Mouse (Mus musculus): ENCODE results near the gene Apba3.

The Apba3 gene

DNA sequence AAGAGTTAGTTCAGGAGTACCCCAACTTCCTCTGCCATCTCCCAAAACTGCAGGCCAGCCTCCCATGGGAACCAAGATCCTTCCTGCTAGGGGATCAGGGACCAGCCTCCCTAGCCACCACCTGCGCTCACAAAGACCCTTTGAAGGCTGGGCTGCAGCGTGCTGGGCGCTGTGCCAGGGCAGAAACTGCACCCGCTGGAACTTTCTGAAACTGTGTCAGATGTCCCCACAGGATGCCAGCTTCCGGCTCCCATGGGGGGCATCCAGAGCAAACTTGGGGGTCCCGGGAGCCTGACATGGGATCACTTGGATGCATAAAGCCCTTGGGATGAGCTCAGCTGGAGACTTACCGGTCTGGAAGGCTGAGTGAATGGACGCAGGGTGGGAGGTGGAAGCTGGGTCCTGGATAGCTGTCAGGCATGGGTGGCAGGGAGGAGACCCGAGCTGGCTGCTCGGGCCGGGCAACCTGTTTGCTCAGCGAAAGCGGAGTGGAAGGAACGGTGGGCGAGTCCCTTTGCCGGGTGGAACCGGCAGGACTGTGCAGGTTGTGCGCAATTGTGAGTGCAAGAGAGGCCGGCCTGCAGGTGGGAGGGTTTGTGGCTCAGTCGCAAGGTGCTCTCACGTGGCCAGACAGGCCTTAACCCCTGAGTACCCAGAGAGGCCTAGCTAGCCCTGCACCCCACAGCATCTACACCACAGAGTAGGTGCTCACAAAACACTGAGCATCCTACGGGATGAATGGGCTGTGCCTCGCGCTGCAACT, 24.1 kb downstream of the Apba3 start:
- no peak for DNase-seq

DNA sequence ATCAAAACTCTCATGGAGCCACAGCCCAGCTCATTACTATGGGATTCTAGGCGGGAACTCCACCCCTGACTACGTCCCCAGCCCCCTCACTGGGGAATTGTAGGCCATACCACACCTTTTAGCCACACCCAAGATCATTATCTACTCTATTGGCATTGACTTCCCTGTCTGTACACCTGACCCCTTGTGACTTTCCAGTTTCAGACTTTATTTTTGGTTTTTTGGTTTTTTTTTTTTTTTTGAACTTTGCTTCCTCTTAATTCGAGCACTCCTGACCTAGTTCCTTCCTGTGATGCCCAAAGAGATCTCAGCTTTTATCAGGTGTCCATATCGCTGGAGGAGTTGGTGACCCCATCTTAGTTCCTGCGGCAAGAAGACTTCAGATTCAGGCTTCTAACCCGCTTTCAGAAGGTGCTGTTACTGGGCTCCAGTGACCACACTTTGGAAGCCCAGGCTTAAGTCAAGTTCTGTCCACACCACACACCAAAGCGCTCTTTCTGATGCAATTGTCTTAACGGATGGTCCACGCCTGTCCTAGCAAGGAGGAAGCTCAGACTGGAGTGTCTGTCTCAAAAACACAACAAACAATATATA, 24.8 kb downstream of the Apba3 start, which contains the start of gene Tjp3:
Gene Tjp3, minus strand, starts transcription at position 71 of the 594 bp plus-strand sequence.
- no peak for DNase-seq

DNA sequence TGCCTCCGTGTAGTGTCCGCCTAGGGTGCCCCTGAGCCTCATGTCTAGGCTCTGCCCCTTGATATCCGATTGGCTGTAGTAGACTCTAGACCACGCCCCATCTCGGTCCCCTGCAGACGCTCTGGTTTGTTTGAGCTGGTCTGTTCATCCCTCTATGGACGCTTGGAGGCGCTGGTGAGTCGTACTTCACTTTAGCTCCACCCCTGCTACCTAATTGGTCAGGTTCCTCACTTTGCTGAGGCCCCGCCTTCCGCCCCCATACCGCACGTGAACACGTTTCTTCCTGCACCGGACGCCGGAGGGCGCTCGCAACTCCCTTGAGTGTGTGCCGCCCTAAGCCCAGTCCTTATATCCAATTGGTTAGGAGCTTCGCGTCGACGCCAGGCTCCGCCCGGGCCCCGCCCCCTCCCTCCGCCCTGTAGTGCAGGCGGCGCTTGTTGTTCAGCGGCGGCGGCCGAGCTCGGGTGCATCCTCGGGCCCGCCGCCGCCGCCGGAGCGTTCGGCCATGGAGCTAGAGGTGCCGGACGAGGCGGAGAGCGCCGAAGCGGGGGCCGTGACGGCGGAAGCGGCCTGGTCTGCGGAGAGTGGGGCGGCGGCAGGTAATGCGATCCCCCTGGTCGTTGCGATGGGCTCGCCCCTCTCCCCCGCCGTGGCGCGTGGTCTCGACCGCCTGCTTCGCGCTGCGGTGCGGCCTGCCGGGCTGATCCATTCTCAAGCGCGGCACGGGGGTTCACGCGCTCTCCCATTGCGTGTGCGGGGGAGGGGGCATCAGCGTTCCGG, 26.0 kb downstream of the Apba3 start, which contains the start of gene Pip5k1c:
Gene Pip5k1c, plus strand, starts transcription at position 410 of the 780 bp plus-strand sequence.
- DNase-seq = peak; percentile 100

DNA sequence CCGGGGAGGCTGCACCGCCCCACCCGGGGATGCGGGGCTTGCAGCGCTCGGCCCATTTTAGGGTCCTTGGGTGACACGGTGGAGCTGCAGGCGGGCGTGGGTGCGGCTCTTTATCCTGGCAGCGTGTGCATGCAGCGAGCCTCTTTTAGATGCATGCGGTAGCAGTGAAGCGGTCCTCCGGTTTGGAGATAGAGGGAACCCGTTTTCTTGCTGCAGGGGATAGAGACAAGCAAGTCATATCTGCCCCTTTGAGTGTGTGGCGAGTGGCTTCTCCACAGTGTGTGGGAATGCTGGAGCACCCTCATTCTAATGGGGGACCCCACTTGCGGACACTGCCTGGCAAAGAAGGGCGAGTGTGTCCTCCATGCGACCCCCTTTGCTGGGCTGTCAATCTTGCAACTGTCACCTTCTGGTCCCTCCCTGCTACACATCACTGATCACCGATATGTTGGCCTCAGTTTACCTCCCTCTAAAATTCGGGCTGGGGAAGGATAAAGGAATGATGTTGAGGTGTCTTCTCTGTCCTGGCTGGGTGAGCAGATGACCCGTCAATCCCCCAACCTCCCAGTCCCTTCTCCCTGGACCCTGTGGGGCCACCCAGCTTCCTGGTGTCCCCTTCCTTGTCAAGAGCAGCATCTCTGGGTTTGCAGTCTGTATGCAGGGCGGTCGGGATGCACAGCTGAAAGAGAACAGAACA, 26.7 kb downstream of the Apba3 start:
- DNase-seq = no peak

DNA sequence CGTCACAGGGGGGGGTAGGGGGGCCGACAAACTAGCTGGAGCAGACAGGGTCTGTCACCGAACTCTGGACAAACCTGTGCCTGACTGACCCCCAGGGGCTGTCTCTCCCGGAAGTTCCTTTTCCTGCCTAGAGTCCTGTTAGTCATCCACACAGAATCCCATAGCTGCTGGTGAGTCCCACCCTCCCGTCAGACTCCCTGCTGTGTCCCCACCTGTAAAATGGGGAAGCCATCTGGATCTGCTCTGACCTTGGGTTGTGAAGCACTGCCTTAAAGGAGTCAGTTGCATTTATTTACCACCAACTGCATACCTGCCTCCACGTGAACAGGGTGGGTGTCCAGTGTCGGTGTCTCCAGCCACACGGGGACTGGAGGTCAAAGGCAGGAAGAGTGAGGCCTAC, 27.7 kb downstream of the Apba3 start:
- DNase-seq = no peak

DNA sequence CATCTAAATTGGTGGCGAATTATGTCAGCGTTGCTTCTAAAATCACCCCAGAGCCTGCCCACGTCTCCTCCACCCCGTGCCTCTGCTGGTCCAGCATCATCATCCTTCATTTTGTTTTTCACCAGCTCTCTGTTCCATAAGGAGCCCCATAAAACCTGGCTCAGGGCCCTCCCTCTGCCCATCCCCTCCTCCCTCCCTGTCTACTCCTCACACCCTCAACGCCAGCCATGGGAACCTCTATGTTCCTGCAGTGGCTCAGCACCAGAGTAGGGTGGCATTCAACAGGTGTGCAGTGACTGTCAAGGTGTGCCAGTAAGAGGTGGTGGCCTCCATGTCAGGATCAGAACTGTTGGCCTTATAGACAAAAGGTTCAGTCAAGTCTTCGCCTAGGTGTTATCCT, 28.4 kb downstream of the Apba3 start:
- no peak for DNase-seq

DNA sequence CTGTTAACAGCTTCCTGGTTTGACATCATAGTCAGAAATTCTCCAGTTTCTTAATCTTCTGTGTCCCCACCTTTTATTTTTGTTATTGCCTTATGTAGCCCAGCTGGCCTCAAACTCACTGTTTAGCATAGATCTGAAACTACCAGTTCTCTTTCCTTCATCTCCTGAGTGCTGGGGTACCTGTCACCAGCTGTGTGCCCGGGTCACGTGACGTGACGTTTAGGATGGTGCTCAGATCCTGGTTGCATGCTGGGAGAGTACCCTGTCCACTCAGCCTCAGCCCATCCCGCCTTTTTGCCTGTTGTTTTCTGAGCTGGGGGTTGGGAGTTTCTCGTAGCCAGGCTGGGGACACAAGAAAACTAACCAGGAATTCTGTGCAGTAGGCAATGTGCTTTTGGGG, 30.5 kb downstream of the Apba3 start:
- no peak for DNase-seq

DNA sequence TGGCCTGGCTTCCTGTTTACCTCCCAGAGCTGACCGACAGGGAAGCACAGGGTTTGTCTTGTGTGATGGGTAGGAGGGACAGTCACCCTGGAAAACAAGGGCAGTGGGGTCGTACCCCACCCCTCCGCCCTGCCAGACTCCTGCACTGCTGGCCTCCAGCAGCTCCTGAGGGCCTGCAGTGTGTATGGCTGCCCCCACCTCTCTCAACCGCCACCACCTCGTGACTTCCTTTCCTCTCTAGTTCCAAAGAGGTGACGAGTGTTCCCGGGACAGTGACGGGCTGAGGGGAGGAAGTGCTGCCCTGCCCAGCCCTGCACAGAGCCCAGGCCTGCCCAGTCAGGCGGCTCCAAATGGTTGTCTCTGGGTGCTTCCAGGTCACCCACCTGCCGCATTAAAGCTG, 31.1 kb downstream of the Apba3 start:
- DNase-seq = no peak

DNA sequence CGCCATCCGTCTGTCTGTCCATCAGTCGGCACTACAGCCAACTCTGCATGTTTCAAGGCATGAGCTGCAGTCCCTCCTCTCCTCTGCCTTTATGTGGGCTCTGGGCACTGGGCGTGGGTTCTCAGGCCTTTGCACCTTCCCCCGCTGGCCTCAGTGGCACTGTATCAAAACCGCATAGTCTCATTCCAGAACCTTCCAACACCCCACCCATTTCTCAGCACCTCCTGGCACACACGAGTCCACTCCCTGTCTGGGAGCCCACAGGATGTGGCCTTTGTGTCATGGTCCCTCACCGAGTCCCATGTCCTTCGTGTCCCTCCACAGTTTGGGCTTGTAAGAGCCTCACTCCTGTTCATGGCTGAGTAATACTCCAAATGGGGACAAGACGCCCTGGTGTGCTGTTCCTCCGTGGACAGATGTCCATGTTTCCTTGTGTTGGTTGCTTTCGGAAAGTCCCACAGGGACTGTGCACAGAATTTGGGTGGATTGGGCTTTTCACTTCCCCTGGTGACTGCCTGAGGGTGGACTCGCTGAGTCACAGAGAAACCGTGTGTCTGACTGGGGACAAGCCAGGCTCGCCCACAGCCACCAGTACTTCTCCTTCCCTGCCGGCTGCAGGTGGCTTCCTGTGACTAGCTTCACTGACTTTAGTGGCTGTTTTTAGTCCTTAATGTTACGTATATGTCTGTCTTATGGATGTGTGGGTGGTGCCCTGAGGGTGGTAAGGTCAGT, 31.8 kb downstream of the Apba3 start:
- peak; percentile 87 for DNase-seq

DNA sequence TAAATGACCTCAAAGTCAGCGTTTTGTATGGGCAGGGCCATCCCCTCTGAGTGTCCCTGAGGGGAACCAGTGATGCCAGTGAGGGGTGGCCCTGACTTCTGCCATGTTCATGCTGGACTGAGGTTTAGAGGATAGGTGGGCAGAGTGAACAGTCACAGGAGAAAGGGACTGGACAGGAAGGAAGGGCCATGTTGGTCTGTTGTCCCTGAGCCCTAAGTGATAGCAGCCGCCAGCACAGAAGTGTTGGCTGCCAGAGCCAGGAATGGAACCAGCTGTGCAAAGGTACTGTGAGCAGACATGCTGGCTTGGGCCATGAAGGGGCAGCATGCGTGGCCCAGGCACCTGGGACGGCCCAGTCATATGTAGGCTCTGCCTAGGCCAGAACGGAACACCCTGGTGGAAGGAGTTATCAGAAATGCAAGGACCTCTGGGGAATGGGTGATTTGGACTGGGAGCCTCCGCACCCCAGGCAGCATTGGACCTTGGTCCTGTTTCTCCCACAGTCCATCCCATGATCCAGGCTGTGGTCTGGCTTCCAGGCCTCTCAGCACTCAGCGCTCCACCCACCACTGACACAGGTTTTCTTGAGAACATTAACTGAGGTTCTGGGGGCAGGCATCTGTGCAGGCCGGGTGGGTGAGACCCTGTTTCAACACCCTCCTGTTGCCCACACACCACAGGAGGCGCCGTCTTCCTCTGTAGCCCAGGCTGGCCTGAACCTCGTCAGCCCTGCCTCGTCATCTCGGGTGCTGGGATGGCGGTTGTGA, 33.0 kb downstream of the Apba3 start:
- no peak for DNase-seq

DNA sequence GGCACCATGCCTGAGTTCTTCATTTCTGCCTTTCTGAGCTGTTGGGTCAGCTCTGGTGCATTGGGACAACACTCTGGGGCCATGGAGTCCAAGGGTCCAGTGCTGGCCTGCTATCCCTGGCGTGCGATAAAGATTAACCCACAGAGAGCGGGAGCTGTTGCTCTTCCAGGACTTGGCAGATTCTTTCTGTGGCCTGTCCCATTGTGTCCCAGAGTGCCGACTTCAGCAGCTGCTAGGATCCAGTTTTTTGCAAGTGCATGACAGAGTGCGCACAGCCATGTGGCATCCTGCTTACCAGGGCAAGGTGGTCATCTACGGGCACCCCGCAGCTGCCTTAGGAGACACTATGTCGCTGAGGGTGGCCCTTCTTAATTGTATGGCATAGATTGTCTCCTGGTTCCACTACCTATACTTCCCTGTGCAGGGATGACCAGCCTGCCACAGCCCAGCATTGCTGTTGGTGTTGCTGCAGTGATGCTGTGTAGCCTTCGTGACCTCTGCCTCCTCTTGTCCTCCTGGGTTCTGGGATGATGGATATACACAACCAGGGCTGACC, 33.7 kb downstream of the Apba3 start:
- no peak for DNase-seq

DNA sequence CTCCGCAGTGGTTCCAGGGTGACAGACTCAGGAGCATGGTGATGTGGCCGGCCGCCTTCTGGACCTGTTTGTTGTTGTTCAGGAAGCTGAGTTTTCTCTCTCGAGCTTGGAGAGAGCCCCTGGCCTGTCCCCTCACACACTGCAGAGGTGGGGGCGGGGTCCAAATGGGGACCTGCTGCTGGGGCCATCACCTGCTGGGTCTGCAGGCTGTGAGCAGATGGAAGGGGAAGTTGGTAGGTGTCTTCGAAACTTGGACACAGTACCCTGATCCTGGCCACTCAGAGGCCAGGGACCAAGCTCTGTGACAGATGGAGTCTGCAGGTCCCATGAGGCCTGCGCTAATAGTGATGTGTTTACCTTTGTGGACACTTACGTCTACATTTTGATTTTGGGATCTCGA, 34.6 kb downstream of the Apba3 start:
- DNase-seq = no peak

DNA sequence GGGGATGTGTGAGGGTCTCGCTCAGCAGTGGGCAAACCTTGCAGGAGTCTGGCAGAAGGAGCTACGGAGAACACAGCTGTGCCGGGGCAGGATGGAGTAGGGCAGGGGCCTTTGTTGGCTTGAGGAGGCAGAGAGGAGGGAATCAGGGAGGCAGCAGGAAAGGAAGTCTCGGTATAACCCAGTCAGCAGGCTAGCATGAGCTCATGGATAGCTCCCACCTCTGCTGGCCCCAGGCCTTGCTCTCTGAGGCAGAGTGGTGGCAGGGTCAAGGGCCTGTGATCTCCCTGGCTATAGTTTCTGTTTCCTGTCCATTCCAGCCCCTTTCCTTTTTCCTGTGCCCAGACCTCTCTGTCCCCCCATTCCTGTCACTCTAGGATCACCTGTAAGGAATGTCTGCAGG, 35.5 kb downstream of the Apba3 start:
- no peak for DNase-seq

DNA sequence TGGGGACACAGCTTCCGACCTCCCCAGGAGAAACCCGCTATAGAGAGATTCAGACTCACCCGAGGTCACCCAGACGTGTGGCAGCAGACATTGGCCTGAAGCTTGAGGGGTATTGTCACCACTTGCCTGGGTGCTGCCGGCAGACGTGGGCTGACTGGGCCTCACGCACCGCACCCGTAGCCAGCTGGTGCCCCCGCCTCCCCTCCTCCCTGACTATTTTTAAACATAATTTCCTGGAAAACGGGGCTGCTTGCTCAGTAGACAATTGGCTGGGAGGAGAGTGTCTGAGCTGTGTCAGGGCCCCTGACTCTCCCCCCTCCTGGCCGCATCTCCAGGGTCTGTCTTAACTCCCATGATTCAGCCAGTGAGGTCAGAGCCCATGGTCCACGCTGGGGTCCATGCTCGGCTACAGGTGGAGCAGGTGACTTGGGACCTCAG, 36.0 kb downstream of the Apba3 start:
- peak; percentile 69 for DNase-seq

DNA sequence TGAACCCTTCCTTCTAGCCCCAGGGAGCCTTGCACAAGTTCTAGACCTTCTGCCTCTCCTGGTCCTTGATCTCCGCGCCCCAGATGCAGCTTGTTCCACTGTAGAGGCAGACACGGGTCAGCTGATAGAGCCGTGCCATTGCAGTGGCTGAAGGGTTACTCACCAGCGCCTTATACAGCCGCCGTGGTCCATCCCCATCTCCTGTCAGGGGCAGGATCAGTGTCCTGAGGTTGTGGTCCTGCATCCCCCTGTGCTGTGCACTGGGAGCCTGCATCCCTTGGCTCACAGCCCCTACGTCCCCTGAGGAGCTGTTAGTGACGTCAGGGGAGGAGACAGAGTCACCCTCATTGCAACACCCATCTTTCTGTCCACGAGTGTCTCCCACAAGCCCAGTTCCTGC, 36.5 kb downstream of the Apba3 start:
- no peak for DNase-seq

DNA sequence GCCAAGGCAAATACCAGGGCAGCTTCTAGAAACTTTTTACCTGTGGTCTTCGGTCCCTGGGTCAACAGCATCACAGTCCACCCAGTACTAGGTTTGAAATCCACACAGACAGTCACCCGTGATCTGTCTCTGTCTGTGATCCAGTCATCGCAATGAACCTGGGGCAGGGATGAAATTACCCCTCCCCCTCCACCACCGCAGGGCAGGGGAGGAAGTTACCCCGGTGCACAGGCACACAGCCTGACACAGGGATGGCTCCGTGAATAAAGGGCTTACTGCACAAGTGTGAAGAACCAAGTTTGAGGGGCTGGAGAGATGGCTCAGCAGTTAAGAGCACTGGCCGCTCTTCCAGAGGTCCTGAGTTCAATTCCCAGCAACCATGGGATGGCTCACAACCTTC, 37.0 kb downstream of the Apba3 start:
- no peak for DNase-seq

DNA sequence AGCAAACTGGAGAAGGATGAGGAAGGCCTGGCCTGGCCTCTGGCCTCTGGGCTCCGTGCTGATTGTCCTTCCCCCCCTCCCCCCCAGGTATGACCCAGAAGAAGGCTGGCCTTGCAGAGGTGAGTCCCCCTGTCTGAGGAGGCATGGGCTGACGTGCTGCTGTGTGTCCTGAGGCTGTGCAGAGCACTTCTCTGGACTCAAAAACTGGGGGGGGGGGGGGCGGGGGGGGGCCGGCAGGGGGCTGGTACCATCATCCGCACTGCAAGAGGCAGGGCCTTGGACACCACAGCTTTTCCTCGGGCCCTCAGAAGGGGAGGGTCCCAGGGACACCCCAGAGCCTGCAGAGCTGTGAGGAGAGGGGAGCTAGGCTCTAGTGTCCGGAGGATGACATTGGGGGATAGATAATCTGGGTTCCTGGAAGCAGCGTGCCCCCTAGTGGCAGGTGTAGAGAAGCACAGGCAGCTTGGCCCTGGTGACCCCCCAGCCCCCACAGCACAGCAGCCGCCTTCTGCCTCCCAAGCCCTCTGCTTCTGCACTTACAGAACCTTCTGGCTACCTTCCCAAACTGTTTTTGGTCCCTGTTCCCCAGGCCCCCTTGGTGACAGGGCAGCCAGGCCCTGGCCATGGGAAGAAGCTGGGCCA, 38.0 kb downstream of the Apba3 start:
- no peak for DNase-seq

DNA sequence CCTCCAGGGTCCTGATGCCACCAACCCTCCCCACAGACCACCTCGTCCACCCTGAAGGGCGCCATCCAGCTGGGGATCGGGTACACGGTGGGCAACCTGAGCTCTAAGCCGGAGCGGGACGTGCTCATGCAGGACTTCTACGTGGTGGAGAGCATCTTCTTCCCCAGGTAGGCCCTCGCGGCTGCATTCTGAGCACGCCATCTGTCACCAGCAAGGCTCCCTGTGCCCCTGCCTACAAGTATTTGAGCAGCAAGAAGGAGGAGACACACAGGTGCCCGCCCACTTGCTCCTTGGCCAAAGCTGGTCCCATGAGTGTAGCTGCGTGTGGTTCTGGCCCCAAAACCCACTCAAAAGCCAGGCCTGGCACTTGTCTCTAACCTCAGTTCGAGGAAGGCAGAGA, 38.9 kb downstream of the Apba3 start:
- DNase-seq = no peak

DNA sequence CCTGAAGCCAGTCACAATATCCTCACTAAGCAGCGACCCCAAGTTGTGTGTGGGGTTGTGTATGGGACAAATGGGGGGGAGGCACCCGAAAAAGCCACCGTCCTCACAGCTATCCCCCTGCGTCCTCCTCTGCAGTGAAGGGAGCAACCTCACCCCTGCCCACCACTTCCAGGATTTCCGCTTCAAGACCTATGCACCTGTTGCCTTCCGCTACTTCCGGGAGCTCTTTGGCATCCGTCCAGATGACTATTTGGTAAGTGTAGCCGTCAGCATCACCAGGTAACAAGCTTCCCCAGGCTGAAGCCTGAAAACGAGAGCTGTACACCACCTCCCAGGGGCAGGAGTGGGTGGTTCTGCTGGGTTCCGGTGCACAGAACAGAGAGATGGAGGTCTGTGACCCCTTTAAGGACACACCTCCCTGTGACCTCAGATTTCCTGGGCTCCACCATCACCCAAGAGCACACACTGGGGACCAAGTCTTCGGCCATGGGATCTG, 39.5 kb downstream of the Apba3 start:
- DNase-seq = no peak

DNA sequence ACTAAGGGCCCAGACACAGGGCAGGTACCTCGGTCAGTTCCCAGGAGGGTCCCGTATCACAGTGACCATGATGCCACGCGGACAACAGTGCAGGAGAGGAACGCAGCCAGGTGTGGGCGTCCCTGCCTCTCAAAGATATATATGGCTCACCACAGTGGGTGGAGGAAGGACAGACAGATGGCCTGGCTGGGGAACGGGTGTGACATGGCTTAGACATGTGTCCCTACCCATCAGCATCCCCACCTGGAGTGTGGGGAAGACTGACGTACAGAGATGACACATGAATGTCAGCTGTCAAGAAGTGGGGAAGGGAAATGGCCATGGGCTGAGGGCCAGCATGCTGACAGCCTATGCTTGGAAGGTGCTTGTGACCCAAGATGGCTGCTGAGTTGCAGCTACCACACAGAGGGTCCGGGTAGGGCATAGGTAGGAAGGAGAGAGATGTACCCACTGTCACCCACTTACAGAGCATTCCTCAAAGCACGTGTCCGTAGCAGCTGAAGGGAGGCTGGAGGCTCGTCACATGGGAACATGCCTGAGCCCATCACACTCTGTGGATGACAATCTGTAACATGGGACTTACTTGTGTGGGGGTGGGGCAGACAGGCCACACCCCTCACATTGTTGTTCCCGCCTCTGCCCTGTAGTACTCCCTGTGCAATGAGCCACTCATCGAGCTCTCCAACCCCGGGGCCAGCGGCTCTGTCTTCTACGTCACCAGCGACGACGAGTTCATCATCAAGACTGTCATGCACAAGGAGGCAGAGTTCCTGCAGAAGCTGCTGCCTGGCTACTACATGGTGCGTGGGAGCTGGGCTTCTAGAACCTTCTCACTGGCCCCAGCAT, 40.3 kb downstream of the Apba3 start:
- DNase-seq = peak; percentile 73
